Mouse (Mus musculus): ENCODE results near the gene Fyn.

DNA sequence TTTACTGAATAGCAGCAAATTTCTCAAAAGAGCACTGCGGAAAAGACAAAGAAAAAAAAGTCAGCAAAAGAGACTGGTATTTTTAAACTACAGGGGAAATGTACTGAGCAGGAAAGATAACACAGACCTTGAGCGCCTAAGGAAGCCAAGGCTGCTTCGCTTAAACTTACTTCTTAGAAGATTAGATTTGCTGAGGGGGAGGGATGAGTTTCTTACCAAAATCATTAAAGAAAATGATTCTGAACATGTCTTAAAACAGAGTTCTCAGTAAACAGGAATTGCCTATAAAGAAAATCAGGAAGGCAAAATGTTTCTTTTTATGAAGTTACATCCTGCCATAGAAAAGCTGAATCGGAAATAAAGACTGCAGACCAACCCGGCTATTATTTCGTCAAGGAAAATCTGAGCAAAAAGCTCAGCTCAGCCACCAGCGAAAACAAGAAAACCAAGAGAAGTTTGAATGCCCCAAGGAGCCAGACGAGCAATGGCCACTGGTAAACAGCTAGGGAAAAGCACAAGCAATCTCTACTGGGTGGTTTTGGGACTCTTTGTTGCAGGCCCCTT lies at the start of gene Fyn:
- TF ChIP-seq CTCF (IDR thresholded peaks at IDR 0.05; ENCODE audit: borderline replicate concordance, insufficient read depth, low read length) (no peak), POLR2A (IDR thresholded peaks at IDR 0.05; ENCODE audit: low read depth, low read length) (no peak)

Data from embryonic fibroblast, embryonic 13.5 days (primary cell).